Mouse (Mus musculus): ENCODE results near the gene Snrpd2.

Snrpd2 gene

GRCm38 (mm10) chr7:19149626-19150025 lies at the start of gene Snrpd2:
TSS of gene Snrpd2 (plus strand) at chr7:19149722.
- peak; percentile 91 to 95 for DNase-seq (ENCODE audit: low spot score in 2 of 2)

GRCm38 (mm10) chr7:19100290-19100689 lies 49.2 kb upstream of the Snrpd2 start:
- DNase-seq (ENCODE audit: low spot score in 2 of 2), result no peak

GRCm38 (mm10) chr7:19103741-19104140 lies 45.8 kb upstream of the Snrpd2 start:
- DNase-seq (ENCODE audit: low spot score in 2 of 2), result no peak

DNA sequence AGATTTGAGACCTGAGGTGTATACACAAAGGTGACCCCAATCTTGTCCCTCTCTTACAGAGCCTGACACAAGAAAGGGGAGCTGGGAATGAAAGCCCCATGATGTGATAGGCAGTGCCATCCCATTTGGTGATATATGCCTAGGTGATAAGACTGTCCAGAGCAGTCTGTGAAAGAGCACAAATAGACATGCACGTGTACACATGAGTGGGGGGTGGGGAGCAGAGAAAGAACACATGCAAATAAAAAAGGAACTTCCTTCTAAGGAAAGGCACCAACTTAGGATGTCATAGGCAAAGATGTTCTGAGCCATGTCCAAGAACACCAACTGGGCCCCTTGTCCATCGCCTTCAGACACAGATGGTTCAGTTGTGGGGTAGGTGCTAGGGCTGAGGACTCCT lies 45.0 kb upstream of the Snrpd2 start:
- DNase-seq (ENCODE audit: low spot score in 2 of 2), result no peak

GRCm38 (mm10) chr7:19107436-19107835 lies 42.1 kb upstream of the Snrpd2 start:
- DNase-seq (ENCODE audit: low spot score in 2 of 2), result no peak

- DNase-seq (ENCODE audit: low spot score in 2 of 2), result no peak
Observed at GRCm38 (mm10) chr7:19109565-19109964, 40.0 kb upstream of the Snrpd2 start.

GRCm38 (mm10) chr7:19118028-19118771 lies 31.3 kb upstream of the Snrpd2 start, which contains the start of gene Gm4969:
TSS of gene Gm4969 (minus strand) at chr7:19118368.
- DNase-seq (ENCODE audit: low spot score in 2 of 2), result no peak

GRCm38 (mm10) chr7:19119083-19119482 lies 30.4 kb upstream of the Snrpd2 start:
- no peak for DNase-seq (ENCODE audit: low spot score in 2 of 2)

- DNase-seq (ENCODE audit: low spot score in 2 of 2), result peak; percentile 76 to 86
Observed at GRCm38 (mm10) chr7:19119631-19120429, 29.7 kb upstream of the Snrpd2 start, which contains the start of gene Fbxo46. TSS of gene Fbxo46 (plus strand) at chr7:19119859.

- DNase-seq (ENCODE audit: low spot score in 2 of 2), result no peak
Observed at GRCm38 (mm10) chr7:19121686-19122085, 27.8 kb upstream of the Snrpd2 start.

DNA sequence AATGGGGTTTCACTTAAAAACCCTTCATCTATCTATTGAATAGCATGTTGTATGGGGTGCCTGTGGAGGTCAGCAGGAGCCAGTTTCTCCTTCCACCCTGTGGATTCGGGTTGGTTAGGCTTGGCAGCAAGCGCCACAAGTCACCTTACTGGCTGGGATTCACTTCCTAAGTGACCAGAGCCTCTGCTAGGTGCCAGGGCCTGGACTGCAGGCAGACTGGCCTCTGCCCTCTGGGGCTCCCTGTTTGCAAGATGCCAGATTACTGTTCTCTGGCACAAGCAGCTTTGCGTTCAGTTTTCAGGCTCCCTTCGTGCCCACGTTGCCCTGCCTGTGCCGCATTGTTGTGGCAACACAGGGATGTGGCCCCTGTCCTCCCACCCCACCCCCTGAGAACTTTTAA lies 24.8 kb upstream of the Snrpd2 start:
- DNase-seq (ENCODE audit: low spot score in 2 of 2), result no peak

GRCm38 (mm10) chr7:19127744-19128143 lies 21.8 kb upstream of the Snrpd2 start:
- no peak for DNase-seq (ENCODE audit: low spot score in 2 of 2)

GRCm38 (mm10) chr7:19129396-19129795 lies 20.1 kb upstream of the Snrpd2 start:
- no peak for DNase-seq (ENCODE audit: low spot score in 2 of 2)

GRCm38 (mm10) chr7:19130657-19131056 lies 18.9 kb upstream of the Snrpd2 start:
- DNase-seq (ENCODE audit: low spot score in 2 of 2), result no peak

- peak; percentile 77 to 86 for DNase-seq (ENCODE audit: low spot score in 2 of 2)
Observed at GRCm38 (mm10) chr7:19131324-19131848, 18.1 kb upstream of the Snrpd2 start.

GRCm38 (mm10) chr7:19136168-19136567 lies 13.4 kb upstream of the Snrpd2 start:
- no peak for DNase-seq (ENCODE audit: low spot score in 2 of 2)

- DNase-seq (ENCODE audit: low spot score in 2 of 2), result no peak
Observed at GRCm38 (mm10) chr7:19136673-19137334, 12.7 kb upstream of the Snrpd2 start.

DNA sequence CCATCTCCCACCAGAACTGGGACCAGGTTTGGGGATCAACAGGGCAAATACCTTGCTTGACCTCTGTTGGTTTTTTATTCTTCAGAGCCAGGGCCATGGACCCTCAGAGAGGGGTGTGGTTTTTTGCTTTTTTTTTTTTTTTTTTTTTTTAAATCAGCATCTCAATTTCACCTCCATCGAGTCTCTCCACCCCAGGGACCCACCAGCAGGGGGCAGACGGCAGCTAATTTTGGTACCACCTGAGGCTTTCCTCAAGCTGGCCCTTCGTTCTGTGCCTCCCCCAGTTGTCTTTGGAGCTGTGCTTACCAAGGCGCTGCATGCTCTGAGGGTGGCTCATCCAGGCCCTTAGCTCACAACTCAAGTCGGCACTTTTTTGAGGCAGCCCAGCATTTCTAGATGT lies 12.1 kb upstream of the Snrpd2 start:
- DNase-seq (ENCODE audit: low spot score in 2 of 2), result peak in 1 of 2 experiments; percentile 49

DNA sequence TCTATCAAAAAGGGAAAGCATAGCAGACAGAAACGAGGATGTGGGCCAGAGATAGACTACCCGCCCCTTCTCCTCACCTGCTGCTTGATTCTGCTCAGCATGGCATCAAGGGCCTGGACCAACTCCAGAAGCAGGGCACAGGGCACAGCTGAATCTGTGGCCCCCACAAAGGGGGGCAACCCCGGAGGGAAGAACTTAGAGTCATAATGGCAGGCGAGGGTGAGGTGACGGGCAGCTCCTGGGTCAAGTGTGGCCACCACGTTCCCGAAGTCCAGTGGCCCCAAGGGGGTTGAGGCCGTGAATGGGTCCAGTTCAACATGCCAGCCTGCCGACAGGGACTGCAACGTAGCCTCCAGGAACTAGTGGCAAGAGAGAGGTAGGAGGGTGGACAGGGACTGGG lies 2.7 kb upstream of the Snrpd2 start:
- no peak for DNase-seq (ENCODE audit: low spot score in 2 of 2)

DNA sequence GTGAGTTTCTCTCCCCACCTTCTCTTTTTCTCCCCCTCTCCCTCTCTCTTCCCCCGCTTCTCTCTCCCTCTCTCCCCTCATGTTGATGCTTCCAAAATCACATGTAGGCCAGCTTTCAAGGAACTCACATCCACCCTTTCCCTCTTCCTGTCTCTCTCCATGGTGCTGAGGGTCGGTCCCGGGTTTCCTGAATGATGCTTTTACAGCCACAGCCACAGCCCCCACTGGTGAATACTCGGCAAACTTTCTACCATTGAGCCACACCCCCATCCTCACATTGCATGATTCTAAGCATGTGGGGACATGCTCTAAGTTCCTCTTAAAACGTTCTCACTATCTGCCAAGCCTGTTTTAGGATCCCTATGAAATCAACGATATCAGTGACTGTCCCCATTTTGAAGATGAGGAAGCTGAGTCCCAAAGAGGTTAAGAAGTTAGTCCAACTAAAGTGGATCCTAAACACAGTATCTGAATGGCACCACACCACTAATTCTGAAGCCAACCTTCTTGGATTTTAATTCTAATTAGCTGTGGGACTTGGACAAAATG lies 2.0 kb upstream of the Snrpd2 start:
- no peak for DNase-seq (ENCODE audit: low spot score in 2 of 2)

- no peak for DNase-seq (ENCODE audit: low spot score in 2 of 2)
Observed at GRCm38 (mm10) chr7:19148180-19148874, 1.2 kb upstream of the Snrpd2 start.
